Mouse (Mus musculus): ENCODE data around the gene Maml1. TPM values are rescaled to one million over a fixed set of nuclear protein-coding genes. Genes with fewer than 3 reads are reported as not detected.
A peak's percentile ranks its signal among the peaks of the same experiment; 100 is the strongest.

Maml1 gene
- total RNA-seq, 2 experiments from 2014 or later = 2.9 to 9.6 TPM

GRCm38 (mm10) chr11:50248473-50249171 is 43.5 kb downstream of the Maml1 start:
- ATAC-seq (replicated peaks; ENCODE audit: low FRiP score, low TSS enrichment, poor library complexity, severe bottlenecking) = no peak

- ATAC-seq (replicated peaks; ENCODE audit: low FRiP score, low TSS enrichment, poor library complexity, severe bottlenecking) = peak; percentile 28; the same call in 1 of the 2 replicates
Measured at GRCm38 (mm10) chr11:50245269-50245668, 46.8 kb downstream of the Maml1 start.

GRCm38 (mm10) chr11:50243926-50244325 is 48.2 kb downstream of the Maml1 start:
- no peak for ATAC-seq (replicated peaks; ENCODE audit: low FRiP score, low TSS enrichment, poor library complexity, severe bottlenecking)

DNA sequence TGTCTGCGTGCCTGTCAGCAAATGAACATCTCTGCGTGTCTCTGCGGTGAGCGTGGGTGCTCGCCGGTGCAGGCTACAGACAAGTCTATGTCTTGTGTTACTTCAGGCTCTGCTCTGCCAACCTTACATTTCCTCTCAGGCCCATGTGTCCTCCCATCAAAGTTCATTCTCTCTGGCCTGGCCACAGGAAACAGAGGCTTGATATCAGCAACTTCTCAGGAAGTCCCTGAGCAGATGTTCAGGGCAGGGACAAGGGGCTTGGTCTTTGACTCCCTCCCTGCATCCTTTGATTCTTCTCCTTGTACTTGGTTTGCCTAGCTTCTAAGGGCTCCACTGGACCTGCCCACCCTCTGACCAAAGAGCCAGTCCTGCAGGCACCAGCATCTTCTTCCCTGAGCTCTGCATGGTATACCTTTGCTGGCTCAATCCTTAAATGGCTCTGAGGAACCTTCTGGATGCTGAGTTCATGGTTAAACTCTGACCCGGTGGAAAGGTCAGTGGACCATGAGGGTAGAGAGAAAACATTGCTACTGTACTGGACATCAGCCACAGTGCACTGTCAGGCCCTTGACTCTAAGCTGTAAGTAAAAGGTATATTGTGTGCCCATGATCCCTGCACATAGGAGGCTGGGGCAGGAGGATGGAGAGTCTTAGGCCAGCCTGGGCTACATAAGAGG is 51.7 kb downstream of the Maml1 start:
- no peak for ATAC-seq (replicated peaks; ENCODE audit: low FRiP score, low TSS enrichment, poor library complexity, severe bottlenecking)

GRCm38 (mm10) chr11:50238821-50239791 is 53.0 kb downstream of the Maml1 start:
- no peak for ATAC-seq (replicated peaks; ENCODE audit: low FRiP score, low TSS enrichment, poor library complexity, severe bottlenecking)

DNA sequence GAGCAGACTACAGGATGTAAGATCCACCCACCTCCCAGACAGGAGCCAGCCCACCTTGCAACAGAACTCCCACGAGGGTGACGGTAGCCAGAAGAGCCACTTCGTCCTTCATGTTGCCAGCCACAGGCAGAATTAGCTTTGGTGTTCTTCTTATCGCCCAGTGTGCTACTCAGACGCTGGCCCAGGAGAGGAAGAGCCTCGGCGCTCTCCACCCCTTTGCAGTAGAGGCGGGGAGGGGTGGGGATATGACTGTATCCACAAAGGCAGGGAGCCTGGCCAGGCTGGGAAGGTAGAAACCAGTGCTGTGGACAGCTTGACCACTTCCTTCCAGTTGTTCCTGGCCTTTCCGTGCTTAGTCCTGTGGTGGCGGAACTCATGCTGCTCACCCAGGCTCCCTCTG is 53.8 kb downstream of the Maml1 start, which contains the start of gene Ltc4s:
Gene Ltc4s (minus strand): TSS at position 293 of the 400 bp plus-strand sequence.
- peak; percentile 64 for ATAC-seq (replicated peaks; ENCODE audit: low FRiP score, low TSS enrichment, poor library complexity, severe bottlenecking)

DNA sequence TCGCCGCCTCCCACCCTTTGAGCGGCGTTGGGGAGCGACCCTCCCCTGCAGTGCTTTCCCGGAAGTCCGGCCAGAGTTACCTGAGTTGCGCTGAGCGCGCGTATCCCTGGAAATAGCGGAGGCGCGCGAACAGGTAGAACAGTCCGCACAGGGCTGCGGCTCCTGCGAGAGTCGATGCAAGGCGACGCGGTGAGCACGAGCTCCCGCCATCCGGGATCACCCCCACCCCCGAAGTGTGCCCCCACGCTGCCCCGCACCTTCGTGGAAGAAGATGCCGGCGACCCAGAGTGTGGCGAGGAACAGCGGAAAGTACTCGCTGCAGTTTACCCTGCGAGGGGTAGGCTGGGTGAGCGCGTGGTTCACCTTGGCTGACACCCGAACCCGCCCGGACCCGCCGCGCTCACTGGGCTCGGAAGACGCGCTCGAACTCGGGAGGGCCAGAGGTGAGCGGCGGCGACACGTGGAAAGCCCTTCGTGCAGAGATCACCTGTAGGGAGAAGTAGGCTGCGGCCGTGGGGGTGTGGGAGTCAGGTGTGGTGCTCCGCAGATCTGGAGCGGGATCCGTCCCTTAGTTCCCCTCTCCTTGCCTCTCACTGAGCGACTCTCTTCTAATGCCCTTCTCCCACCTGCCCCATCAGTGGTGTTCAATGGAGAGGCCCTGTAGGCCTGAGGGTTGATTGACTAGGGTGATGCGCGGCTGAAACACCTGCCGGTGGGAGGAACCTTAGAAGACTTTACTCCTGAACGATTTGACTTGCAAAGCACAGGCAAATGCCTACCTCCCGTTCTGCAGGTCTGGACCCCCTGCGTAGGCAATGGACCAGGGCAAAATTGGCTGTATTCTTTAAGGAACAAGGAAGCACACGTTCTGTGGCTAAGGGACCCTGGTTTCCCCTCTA is 54.9 kb downstream of the Maml1 start:
- ATAC-seq (replicated peaks; ENCODE audit: low FRiP score, low TSS enrichment, poor library complexity, severe bottlenecking) = no peak; the same call in 1 of the 2 replicates

GRCm38 (mm10) chr11:50236540-50236936 is 55.6 kb downstream of the Maml1 start:
- ATAC-seq (replicated peaks; ENCODE audit: low FRiP score, low TSS enrichment, poor library complexity, severe bottlenecking) = peak; percentile 71

- ATAC-seq (replicated peaks; ENCODE audit: low FRiP score, low TSS enrichment, poor library complexity, severe bottlenecking) = no peak
Measured at GRCm38 (mm10) chr11:50234606-50235005, 57.5 kb downstream of the Maml1 start.

- ATAC-seq (replicated peaks; ENCODE audit: low FRiP score, low TSS enrichment, poor library complexity, severe bottlenecking) = no peak
Measured at GRCm38 (mm10) chr11:50233993-50234392, 58.1 kb downstream of the Maml1 start.

GRCm38 (mm10) chr11:50233022-50233421 is 59.1 kb downstream of the Maml1 start:
- peak; percentile 43 for ATAC-seq (replicated peaks; ENCODE audit: low FRiP score, low TSS enrichment, poor library complexity, severe bottlenecking)

DNA sequence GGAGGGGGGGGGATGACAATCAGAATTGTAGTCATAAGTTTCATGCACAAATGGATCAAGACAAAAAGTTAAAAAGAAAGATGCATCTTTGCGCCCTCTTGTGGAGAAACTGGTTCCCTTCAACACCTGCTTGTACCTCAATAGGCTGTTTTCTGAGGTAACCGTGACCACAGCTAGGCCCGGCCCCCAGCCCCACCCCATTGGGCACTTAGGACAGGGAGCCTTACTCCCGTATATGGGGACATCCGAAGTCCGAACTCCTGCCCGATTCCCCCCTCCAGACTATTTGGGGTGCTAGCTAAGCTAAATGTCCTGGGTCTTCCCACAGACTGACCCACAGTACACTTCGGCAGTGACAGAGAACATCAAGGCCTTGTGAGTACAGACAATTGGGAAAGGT is 60.7 kb downstream of the Maml1 start:
- ATAC-seq (replicated peaks; ENCODE audit: low FRiP score, low TSS enrichment, poor library complexity, severe bottlenecking) = 0 out of 2 replicates have a peak, but pooled peaks have one; percentile 7

GRCm38 (mm10) chr11:50230481-50231304 is 61.4 kb downstream of the Maml1 start:
- ATAC-seq (replicated peaks; ENCODE audit: low FRiP score, low TSS enrichment, poor library complexity, severe bottlenecking) = no peak

- no peak for ATAC-seq (replicated peaks; ENCODE audit: low FRiP score, low TSS enrichment, poor library complexity, severe bottlenecking)
Measured at GRCm38 (mm10) chr11:50229252-50229910, 62.7 kb downstream of the Maml1 start.

DNA sequence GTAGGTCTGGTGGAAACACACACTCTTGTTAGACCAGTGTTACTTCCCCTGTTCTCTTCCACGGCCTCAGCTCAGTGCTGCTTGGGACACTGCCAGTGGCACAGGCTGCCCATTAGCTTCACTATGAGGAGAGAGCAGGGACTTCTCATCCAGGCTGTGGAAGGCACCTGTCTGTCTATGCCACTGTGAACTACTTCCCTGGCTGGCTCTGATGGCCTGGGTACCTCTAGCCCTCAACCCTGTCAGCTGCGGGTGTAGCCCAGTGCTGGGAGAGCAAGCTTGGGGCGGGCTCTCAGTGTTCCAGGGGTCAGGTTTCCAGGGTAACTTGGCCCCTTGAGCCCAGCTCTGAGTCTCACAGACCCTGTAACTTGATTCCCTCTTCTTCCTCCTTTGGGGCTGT is 63.3 kb downstream of the Maml1 start:
- ATAC-seq (replicated peaks; ENCODE audit: low FRiP score, low TSS enrichment, poor library complexity, severe bottlenecking) = no peak

GRCm38 (mm10) chr11:50227736-50228135 is 64.4 kb downstream of the Maml1 start:
- ATAC-seq (replicated peaks; ENCODE audit: low FRiP score, low TSS enrichment, poor library complexity, severe bottlenecking) = no peak

DNA sequence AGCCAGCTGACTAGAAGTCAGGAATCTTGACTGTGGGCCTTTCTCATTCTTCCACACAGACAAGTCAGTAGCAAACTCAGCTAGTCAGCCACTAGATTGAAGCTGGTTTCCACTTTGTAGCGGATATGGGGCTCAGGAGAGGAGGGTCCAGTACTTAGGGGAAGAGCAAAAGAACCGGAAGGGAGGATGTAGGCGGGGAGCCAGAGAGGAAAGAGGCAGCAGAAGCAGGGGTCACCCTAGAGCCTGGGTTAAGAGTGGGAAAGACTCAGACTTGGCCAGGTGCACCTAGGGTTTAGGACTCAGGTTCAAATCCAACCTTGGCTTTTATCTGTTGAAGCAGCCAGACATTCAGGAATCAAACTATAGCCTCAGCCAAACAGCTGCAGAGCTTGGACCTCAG is 64.9 kb downstream of the Maml1 start:
- ATAC-seq (replicated peaks; ENCODE audit: low FRiP score, low TSS enrichment, poor library complexity, severe bottlenecking) = no peak

- no peak for ATAC-seq (replicated peaks; ENCODE audit: low FRiP score, low TSS enrichment, poor library complexity, severe bottlenecking)
Measured at GRCm38 (mm10) chr11:50226406-50226805, 65.7 kb downstream of the Maml1 start.

All from megakaryocyte-erythroid progenitor cell, adult 5-6 weeks (primary cell).